Mouse (Mus musculus) cortical plate, adult 2 months (tissue): ENCODE measurements around the gene Cnbp.

Experiments
- CTCF ChIP-seq: fragments of 200-500 bp; IDR thresholded peaks from 2 replicates; pipeline ENCODE4 v1.5.1; 2011; ENCODE audit warnings: mild to moderate bottlenecking, control low read depth, low read length; ENCODE audit not compliant: insufficient read depth; ENCODE audit errors: extremely low read depth
- POLR2A ChIP-seq: fragments of 200-500 bp; IDR thresholded peaks from 2 replicates; pipeline ENCODE4 v1.6.1; 2011; ENCODE audit warnings: mild to moderate bottlenecking, low read length, control low read depth; ENCODE audit not compliant: insufficient read depth; ENCODE audit errors: extremely low read depth

DNA sequence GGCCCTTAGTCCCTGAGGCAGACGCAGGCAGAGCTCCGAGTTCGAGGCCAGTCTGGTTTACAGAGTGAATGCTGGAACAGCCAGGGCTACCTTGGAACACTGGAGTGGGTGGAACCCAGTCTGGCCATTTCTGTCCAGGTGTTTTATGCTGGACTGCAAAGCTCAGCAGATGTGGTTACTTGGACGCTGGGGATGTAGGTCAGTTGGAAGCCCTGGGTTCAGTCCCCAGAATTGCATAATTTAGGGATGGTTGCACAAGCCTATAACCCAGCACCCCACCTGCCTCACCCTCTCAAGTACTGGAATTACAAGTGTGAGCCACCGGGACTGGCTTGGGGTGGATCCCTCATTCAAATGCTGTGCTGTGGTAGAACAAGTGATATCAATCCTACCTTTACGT lies 15.3 kb upstream of the Cnbp start:
- TF ChIP-seq CTCF = no peak
- no peak for TF ChIP-seq POLR2A
